Mouse (Mus musculus): ENCODE measurements around the gene Cyp2c66.
"Not testable (repeated sequence)": the region's sequence is repeated elsewhere in the genome, so short reads cannot be mapped to it uniquely, and the experiment has no call there.

Cyp2c66 gene

GRCm38 (mm10) chr19:39113644-39114043 is at the start of gene Cyp2c66:
Gene Cyp2c66 (plus strand): TSS chr19:39113898.
- DNase-seq (ENCODE audit: extremely low spot score, low spot score): no peak

GRCm38 (mm10) chr19:39098779-39099178 is 14.9 kb upstream of the Cyp2c66 start:
- not testable (repeated sequence) for DNase-seq (ENCODE audit: extremely low spot score, low spot score)

DNA sequence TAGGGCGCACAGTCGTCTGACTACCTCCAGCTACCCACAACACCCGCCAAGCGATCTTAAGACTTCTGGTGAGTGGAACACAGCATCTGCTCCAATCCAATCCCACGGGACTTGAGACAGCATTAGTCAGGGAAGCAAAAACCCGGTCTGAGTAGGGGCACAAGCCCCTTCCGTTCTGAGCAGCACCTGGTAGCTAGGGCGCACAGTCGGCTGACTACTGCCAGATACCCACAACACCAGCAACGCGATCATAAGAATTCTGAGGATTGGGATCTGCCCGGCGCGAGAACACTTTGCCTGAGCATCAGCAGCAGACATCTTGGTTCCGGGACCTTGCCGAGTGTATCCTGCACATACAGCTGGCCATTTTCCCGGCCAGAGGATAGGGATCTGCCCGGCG is 43.1 kb downstream of the Cyp2c66 start:
- DNase-seq (ENCODE audit: extremely low spot score, low spot score): not testable (repeated sequence)
